Mouse (Mus musculus): ENCODE measurements around the gene Dgki.

Gene Dgki

GRCm38 (mm10) chr6:37057536-37057935, 242.4 kb downstream of the Dgki start:
- no peak for DNase-seq

GRCm38 (mm10) chr6:37055634-37056033, 244.3 kb downstream of the Dgki start:
- no peak for DNase-seq

GRCm38 (mm10) chr6:37055128-37055527, 244.9 kb downstream of the Dgki start:
- DNase-seq, result no peak

DNA sequence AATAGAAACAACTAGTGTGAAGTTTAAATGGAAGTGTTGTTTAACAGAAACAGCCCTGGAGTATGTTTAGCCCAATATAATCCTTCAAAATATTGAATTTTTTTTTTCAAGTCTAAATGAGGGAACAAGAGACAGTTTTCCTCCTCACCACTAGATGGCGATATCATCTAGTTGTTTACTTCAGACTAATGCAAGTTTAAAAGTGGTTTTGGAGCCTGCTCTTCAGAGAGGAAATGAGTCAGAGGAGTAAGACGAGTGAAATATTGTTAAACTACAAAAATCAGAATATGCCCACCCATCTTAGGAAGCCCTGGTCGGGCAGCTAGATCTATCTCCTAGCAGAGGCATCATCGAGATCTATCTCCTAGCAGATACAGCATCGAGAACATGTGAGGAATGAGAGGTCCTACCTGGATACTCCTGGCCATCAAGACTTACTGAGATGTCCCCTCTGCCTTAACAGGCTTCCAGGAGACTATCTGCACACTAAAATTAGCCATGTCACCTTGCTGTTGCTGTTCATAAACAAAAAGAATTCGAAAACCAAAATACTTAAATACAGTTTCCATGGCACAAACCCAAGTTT, 245.5 kb downstream of the Dgki start:
- no peak for DNase-seq

GRCm38 (mm10) chr6:37053411-37053810, 246.6 kb downstream of the Dgki start:
- DNase-seq, result no peak

GRCm38 (mm10) chr6:37051652-37052051, 248.3 kb downstream of the Dgki start:
- no peak for DNase-seq

GRCm38 (mm10) chr6:37051150-37051549, 248.8 kb downstream of the Dgki start:
- DNase-seq, result no peak

- no peak for DNase-seq
Measured at GRCm38 (mm10) chr6:37047611-37048129, 252.3 kb downstream of the Dgki start.

DNA sequence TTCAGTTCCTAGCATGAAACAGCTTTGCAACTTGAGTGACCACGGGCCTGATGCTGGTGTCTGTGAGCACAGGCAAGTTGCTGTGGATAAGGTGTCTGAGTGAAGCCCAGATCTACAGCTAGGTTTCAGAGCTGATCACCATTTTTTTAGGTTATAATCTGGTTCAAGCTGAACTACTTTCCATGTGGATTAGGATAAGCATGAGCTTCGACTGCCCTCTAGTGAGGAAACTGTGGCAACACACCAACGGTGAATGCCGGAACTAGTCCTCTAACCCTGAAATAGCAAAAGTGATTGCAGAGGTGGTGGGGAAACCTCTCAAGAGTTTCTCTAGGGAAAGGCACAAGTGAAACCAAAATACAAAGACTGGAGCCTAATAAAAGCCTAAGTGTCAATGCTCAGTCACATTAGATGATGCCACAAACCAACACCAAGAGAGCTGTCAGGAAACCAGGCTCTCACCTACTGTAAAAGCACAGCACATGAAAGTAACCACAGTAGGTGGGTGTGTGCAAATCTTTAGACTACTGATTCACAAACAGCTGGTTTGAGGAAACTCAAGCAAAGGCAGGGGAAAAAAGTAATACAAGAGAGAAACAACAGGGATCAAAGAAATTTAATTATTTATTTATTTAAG, 253.7 kb downstream of the Dgki start:
- DNase-seq, result peak; percentile 39

- no peak for DNase-seq
Measured at GRCm38 (mm10) chr6:37044796-37045195, 255.2 kb downstream of the Dgki start.

GRCm38 (mm10) chr6:37038444-37038843, 261.5 kb downstream of the Dgki start:
- peak; percentile 68 for DNase-seq

DNA sequence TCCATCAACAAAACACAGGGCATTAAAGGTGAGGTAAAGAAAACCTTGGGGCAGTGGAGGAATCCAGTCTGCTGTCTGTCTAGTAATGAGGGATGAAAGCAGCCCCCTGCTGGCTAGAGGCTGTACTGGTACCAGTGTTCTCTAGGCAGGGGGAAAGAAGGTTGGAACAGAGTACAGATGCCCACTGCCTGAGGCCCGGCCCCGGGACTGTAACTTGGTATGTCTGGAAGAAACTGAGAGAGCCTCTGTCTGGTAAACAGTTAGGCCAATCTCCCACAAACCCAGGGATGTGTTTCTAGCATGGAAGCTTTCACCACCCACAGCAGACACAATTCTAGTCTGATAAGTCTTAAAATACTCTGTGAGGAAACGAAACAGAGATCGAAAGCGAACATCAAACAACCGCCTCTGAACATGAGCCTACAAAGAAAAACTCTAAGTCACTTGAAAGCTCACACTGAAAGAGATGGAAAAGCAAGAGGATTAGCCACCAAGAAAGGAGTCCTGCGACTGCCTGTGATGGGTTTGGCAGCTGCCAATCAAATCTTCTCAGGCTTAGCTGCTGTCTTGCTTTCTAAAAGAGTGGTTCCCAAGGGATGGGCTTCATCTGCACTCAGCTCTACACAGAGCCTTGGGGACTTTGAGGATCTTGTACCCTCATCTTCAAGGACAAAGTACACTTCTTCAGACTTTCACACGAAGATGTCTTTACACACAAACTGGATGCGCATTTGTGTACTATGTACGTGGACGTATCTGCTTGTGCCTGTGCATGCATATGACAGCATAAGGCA, 262.7 kb downstream of the Dgki start:
- DNase-seq, result no peak

DNA sequence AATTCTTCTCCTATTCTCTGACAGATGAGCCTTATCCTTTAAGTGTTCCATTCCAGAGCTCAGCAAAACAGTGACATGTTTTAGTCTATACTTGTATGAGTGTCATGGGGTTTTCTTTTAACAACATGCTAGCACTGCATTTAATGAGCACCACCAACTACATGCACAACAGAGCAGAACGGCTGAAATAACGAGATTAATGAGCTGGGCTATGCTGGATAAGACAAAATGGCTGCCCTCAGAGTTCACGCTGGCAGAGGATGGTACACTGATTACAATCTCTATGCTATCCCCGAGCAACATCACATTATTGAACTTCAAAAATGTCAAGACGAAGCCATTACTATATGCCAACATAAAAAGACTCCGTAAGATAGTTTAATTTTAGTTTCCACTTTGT, 264.3 kb downstream of the Dgki start:
- DNase-seq, result no peak

- DNase-seq, result no peak
Measured at GRCm38 (mm10) chr6:37030986-37031385, 269.0 kb downstream of the Dgki start.

DNA sequence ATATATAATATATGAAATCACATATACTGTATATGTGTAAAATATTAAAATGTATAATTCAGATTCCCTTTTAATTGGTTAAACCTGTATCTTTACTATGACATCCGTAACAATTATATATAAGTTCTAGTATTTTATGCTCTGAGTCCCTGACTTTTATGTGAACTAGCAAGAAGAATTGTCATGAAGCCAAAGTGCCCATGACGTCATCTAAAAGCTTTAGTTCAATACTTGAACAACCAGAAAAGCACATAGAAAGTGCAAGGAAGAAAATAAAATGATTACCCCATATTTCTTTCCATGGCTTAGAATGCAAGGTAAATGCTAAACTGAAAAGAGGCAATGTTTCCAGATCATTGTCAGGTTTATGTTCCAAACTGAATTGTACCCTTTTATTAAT, 269.6 kb downstream of the Dgki start:
- DNase-seq, result no peak

DNA sequence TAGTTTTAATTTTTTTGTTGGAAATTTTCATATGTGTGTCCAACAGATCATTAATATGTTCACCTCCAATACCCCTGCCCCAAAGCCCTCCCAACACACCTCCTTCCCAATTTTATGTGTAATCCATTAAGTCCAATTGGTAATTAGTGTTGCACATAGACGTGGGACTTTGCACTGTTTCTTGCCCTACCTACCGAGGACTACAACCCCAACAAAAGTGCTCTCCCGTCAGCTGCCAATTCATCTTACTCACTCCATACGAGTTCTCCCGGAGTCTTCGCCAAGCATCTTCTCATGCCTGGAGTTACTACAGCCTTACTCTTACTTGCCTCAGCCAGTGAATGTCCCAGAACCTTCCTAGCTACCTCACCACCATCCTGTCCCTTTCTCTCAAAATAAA, 271.1 kb downstream of the Dgki start:
- DNase-seq, result no peak

DNA sequence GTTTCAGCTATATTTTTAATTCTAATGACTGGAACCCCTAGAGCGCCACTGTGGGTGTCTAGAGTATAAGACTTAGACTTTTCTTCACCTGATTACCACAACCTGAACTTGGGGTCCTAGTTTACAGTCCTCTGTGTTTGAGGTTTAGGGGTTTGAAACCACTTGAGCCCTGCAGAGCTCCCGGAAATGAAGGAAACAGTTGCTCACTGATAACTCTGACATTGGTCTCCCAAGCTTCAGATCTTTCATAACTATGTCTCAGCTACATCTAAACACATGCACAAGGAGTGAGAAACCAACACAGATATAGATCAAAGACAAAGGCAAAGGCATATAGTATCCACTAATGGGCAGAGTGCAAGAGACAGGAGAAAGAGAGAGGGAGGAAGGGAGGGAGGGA, 271.7 kb downstream of the Dgki start:
- no peak for DNase-seq

DNA sequence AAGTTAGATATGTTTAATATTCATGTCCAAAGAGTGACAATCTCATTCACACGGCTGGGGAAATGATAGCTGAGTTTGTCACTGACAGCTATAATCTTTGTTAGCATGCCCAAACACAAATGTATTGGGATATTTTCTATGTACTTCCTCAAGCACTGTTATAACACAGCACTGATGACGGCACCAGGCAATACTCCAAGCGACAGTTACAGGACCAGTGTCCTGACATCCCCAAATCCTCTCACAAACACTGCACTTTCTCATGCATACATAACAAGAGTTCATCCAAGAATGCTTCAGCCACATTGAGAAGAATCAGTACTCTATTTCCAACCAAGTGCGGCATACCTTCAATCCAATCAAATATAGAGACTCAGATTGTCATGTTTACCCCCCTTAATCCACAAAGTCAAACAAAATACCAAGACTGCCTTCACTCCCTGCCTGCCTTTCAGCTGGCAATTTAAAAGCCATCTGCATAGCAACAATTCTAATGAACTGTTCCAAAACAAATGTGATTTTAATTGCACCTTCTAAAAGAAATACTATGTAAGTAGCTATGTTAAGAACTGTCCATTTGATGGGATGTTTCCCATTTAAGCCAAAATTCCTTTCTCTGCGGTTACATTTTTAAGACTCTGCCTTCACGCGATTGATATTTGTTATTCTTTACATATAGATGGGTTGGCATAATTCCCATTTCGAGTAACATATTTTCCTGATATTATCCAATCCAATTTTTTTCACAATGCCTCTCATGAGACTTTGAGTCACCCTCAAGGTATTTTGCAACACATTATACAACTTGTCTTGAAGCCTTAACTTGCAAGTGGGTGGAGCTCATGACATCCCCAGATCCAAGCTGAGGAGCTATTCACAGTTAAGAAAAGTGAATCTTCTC, 273.4 kb downstream of the Dgki start:
- DNase-seq, result no peak

GRCm38 (mm10) chr6:37016046-37016445, 283.9 kb downstream of the Dgki start:
- no peak for DNase-seq

GRCm38 (mm10) chr6:37011597-37011996, 288.4 kb downstream of the Dgki start:
- DNase-seq, result no peak

GRCm38 (mm10) chr6:37007573-37007972, 292.4 kb downstream of the Dgki start:
- no peak for DNase-seq

DNA sequence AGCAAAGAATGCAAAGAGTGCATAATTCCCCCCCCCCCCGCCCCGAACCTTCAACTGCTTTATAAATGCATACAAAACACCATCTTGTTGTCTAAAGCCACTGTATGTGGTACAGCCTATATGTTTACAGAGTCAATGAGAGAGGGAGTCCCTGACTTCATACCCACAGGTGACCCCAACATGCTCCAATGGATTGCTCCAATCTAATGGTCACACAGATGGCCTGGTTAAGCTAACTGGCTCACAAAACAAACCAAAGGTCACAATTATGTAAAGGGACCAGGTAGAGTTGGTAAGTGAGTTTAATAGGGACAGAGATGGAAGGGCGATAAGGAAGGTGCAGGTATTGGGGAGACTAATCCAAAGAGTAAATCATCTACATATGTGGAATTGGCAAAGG, 295.1 kb downstream of the Dgki start:
- no peak for DNase-seq

- DNase-seq, result no peak
Measured at GRCm38 (mm10) chr6:37003235-37003634, 296.7 kb downstream of the Dgki start.
